Mouse (Mus musculus) hindbrain, embryonic 12.5 days (tissue): ENCODE measurements around the gene Rap1gds1. TPM values are rescaled to one million over a fixed set of nuclear protein-coding genes. Genes with fewer than 3 reads are reported as not detected.

ENCODE experiments used
- ATAC-seq: fragments of 200-750 bp; cut with Nextera tagmentation; 2 replicates; pipeline ENCODE4 v1.8.0; 2017; ENCODE audit warnings: moderate TSS enrichment; ENCODE audit not compliant: low FRiP score
- H3K27ac ChIP-seq: fragments of 300-500 bp; sonication (generic); 2 replicates; pipeline ENCODE4 v1.5.1; 2016; ENCODE audit warnings: mild to moderate bottlenecking
- H3K27me3 ChIP-seq: fragments of 300-500 bp; sonication (generic); 2 replicates; pipeline ENCODE4 v1.6.1; 2016; ENCODE audit warnings: mild to moderate bottlenecking
- H3K36me3 ChIP-seq: fragments of 300-500 bp; sonication (generic); 2 replicates; pipeline ENCODE4 v1.6.1; 2016; ENCODE audit warnings: mild to moderate bottlenecking
- H3K4me1 ChIP-seq: fragments of 300-500 bp; sonication (generic); 2 replicates; pipeline ENCODE4 v1.6.1; 2016
- H3K4me2 ChIP-seq: fragments of 300-500 bp; sonication (generic); replicated peaks from 2 replicates; pipeline ENCODE4 v1.6.1; 2016; ENCODE audit warnings: mild to moderate bottlenecking
- H3K4me3 ChIP-seq: fragments of 300-500 bp; sonication (generic); 2 replicates; pipeline ENCODE4 v1.5.1; 2016; ENCODE audit warnings: mild to moderate bottlenecking
- H3K9ac ChIP-seq: fragments of 300-500 bp; sonication (generic); 2 replicates; pipeline ENCODE4 v1.6.1; 2016; ENCODE audit warnings: mild to moderate bottlenecking, moderate library complexity
- H3K9me3 ChIP-seq: fragments of 300-500 bp; sonication (generic); replicated peaks from 2 replicates; pipeline ENCODE4 v1.6.1; 2016; ENCODE audit warnings: mild to moderate bottlenecking
- WGBS: fragments of 180-500 bp; shearing (Covaris S2); methylation state at CpG from one replicate; pipeline ENCODE4 v1.1.7; 2016; 5-methylcytosine and 5-hydroxymethylcytosine counted together
- polyA plus RNA-seq: library from polyadenylated mRNA; unstranded; fragments of >200 nt; fragmentation: Nextera tagmentation; extraction: Ambion mirVana; gene quantifications from 2 replicates; pipeline ENCODE4 v1.2.1, GENCODE M21; 2016

The Rap1gds1 gene
- polyA plus RNA-seq, 1 experiment from 2014 or later: 74.8 TPM

- Histone ChIP-seq H3K36me3 (peaks cover 21% of the 10 kb centered on the region), H3K4me1 (peaks cover 14% of the 10 kb centered on the region), H3K27me3 (no peaks in the 10 kb centered on the region), H3K27ac (peak overlapping the region; percentile 40; the same call in 1 of the 2 replicates), H3K9me3 (no peaks in the 10 kb centered on the region), H3K9ac (no peak overlapping the region), H3K4me2 (no peak overlapping the region), H3K4me3 (no peak overlapping the region)
- WGBS: 60% methylated on average over 5 of the region's 5 CpGs
- ATAC-seq: no peak
Observed at GRCm38 (mm10) chr3:138893520-138893919, 181.5 kb downstream of the Rap1gds1 start.

- H3K27me3 ChIP-seq: no peaks in the 10 kb centered on the region
- no peak overlapping the region for H3K9ac ChIP-seq
- H3K4me1 ChIP-seq: peaks cover 14% of the 10 kb centered on the region
- H3K9me3 ChIP-seq: no peaks in the 10 kb centered on the region
- no peak overlapping the region for H3K4me2 ChIP-seq
- 0 out of 2 replicates have a peak, but pooled peaks cover under 1% of the 10 kb centered on the region for H3K36me3 ChIP-seq
- no peak overlapping the region for H3K4me3 ChIP-seq
- ATAC-seq: no peak
- 0 out of 2 replicates have a peak overlapping the region, but pooled peaks have one; percentile 17 for H3K27ac ChIP-seq
- 77% methylated on average over 10 of the region's 10 CpGs for WGBS
Observed at GRCm38 (mm10) chr3:138889769-138890295, 185.2 kb downstream of the Rap1gds1 start.

DNA sequence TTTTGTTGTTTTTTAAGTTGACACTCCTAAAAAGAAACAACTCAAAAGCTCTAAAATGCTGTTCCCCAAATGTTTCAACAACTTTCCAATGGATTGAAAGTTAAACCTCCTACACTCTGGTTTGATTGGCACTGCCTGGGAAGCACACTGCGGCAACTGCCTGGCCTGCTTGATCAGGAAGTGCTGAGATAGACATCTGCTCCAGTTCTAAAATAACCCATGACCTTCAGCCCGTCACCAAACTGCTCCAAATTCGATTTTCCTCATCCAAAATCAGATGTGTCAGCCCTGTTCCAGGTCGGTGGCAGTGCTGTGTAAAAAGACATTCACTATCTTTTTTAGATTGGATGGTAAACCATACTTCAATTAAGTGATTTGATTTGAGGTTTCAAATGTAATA lies 185.8 kb downstream of the Rap1gds1 start:
- no peak overlapping the region for H3K9ac ChIP-seq
- H3K36me3 ChIP-seq: no peaks in the 10 kb centered on the region
- H3K27ac ChIP-seq: no peak overlapping the region
- H3K4me1 ChIP-seq: peaks cover 14% of the 10 kb centered on the region
- H3K9me3 ChIP-seq: no peaks in the 10 kb centered on the region
- H3K27me3 ChIP-seq: no peaks in the 10 kb centered on the region
- ATAC-seq: no peak
- WGBS: 49% methylated on average over 4 of the region's 4 CpGs
- no peak overlapping the region for H3K4me2 ChIP-seq
- H3K4me3 ChIP-seq: no peak overlapping the region

DNA sequence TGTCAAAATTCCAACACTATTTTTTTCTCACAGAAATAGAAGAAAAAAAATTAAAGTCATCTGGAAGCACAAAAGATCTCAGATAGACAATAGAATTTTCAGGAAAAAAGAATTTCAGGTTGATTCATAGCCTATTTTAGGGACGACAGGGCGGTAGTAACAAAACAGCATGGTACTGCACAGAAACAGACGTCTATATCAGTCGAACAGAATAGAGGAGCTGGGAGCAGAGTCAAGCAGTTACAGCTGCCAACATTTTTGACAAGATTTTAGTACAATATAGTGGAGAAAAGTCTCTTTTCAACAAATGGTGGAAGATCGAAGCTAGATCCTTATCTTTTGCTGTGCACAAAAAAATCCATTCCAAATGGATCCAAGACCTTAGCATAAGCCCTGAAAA lies 188.9 kb downstream of the Rap1gds1 start:
- Histone ChIP-seq H3K27ac (no peak overlapping the region), H3K4me3 (no peak overlapping the region), H3K9me3 (no peaks in the 10 kb centered on the region), H3K9ac (no peak overlapping the region), H3K4me2 (no peak overlapping the region), H3K36me3 (no peaks in the 10 kb centered on the region), H3K27me3 (no peaks in the 10 kb centered on the region), H3K4me1 (peaks cover 14% of the 10 kb centered on the region)
- no peak for ATAC-seq
- WGBS: 91% methylated on average over 5 of the region's 5 CpGs

GRCm38 (mm10) chr3:138881725-138882347 lies 193.2 kb downstream of the Rap1gds1 start:
- WGBS: 75% methylated on average over 6 of the region's 6 CpGs

GRCm38 (mm10) chr3:138880999-138881724 lies 193.8 kb downstream of the Rap1gds1 start:
- Histone ChIP-seq H3K9ac (no peak overlapping the region), H3K9me3 (no peaks in the 10 kb centered on the region), H3K4me3 (no peak overlapping the region), H3K4me1 (peaks cover 10% of the 10 kb centered on the region), H3K36me3 (0 out of 2 replicates have a peak, but pooled peaks cover 3% of the 10 kb centered on the region), H3K27me3 (no peaks in the 10 kb centered on the region), H3K27ac (no peak overlapping the region), H3K4me2 (no peak overlapping the region)
- 0 out of 2 replicates have a peak, but pooled peaks have one; percentile 31 for ATAC-seq
- 90% methylated on average over 11 of the region's 11 CpGs for WGBS

More at GRCm38 (mm10) chr3:138881725-138882347, 193.2 kb downstream of the Rap1gds1 start:
- no peak overlapping the region for H3K9ac ChIP-seq
- peaks cover 8% of the 10 kb centered on the region for H3K4me1 ChIP-seq
- no peak overlapping the region for H3K4me2 ChIP-seq
- no peaks in the 10 kb centered on the region for H3K27me3 ChIP-seq
- H3K9me3 ChIP-seq: no peaks in the 10 kb centered on the region
- H3K4me3 ChIP-seq: no peak overlapping the region
- 0 out of 2 replicates have a peak, but pooled peaks have one; percentile 39 for ATAC-seq
- H3K27ac ChIP-seq: no peak overlapping the region
- 0 out of 2 replicates have a peak, but pooled peaks cover 3% of the 10 kb centered on the region for H3K36me3 ChIP-seq

GRCm38 (mm10) chr3:138877741-138878140 lies 197.3 kb downstream of the Rap1gds1 start:
- 80% methylated on average over 4 of the region's 4 CpGs for WGBS
- Histone ChIP-seq H3K36me3 (peaks cover 7% of the 10 kb centered on the region; the same call in 1 of the 2 replicates), H3K4me1 (peaks cover 10% of the 10 kb centered on the region), H3K4me2 (no peak overlapping the region), H3K4me3 (no peak overlapping the region), H3K27me3 (no peaks in the 10 kb centered on the region), H3K9ac (no peak overlapping the region), H3K9me3 (no peaks in the 10 kb centered on the region), H3K27ac (no peak overlapping the region)
- ATAC-seq: no peak

GRCm38 (mm10) chr3:138876931-138877361 lies 198.1 kb downstream of the Rap1gds1 start:
- Histone ChIP-seq H3K4me1 (peaks cover 9% of the 10 kb centered on the region), H3K9ac (no peak overlapping the region), H3K4me3 (no peak overlapping the region), H3K27ac (no peak overlapping the region), H3K4me2 (no peak overlapping the region), H3K9me3 (no peaks in the 10 kb centered on the region), H3K27me3 (no peaks in the 10 kb centered on the region), H3K36me3 (peaks cover 7% of the 10 kb centered on the region; the same call in 1 of the 2 replicates)
- 87% methylated on average over 14 of the region's 14 CpGs for WGBS
- no peak for ATAC-seq

DNA sequence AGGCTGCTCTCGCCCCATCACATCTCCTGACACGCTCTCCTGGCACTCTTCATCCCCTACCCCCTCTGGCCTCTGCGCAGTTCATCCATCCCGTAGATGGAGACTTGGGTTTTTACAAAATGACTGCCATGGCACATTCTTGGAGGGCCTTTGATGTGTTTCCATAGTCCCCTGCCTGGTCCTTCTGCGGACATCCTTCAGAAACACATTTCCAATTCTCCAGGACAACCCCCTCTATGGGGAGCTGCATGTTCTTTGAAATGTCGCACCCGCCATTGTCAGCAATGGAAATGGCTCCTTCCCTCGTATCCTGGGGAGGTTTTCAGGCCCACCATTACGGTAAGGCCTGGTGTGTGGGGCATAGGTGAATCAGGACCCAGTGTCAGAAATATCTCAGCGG lies 198.6 kb downstream of the Rap1gds1 start:
- 77% methylated on average over 10 of the region's 10 CpGs for WGBS
- H3K9me3 ChIP-seq: no peaks in the 10 kb centered on the region
- peaks cover 4% of the 10 kb centered on the region for H3K4me1 ChIP-seq
- H3K9ac ChIP-seq: no peak overlapping the region
- no peaks in the 10 kb centered on the region for H3K27me3 ChIP-seq
- no peak overlapping the region for H3K4me2 ChIP-seq
- H3K4me3 ChIP-seq: no peak overlapping the region
- H3K36me3 ChIP-seq: peaks cover 7% of the 10 kb centered on the region; the same call in 1 of the 2 replicates
- H3K27ac ChIP-seq: no peak overlapping the region
- ATAC-seq: no peak

DNA sequence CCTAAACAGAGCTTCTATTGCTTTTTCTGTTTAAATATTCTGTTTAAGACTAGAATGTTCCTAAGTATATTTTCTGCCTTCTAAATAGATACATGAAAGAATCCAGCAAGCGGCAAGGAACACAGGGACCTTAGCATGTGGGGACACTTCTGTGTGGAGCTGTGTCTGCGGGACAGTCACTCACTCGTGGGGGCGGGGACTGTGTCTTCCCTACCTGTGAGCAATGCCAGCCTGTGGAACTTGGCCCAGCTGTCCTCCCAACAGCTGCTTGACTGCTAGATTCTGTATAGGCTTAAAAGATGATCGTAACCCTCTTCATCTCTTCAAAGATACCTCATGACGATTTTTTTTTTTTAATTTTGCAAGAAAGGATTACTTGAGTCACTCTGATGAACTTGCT lies 199.1 kb downstream of the Rap1gds1 start:
- no peak for ATAC-seq
- Histone ChIP-seq H3K9me3 (no peaks in the 10 kb centered on the region), H3K4me2 (no peak overlapping the region), H3K27me3 (no peaks in the 10 kb centered on the region), H3K27ac (no peak overlapping the region), H3K4me3 (no peak overlapping the region), H3K9ac (no peak overlapping the region), H3K4me1 (peaks cover 2% of the 10 kb centered on the region; the same call in 1 of the 2 replicates), H3K36me3 (peaks cover 7% of the 10 kb centered on the region; the same call in 1 of the 2 replicates)
- 96% methylated on average over 6 of the region's 6 CpGs for WGBS
